Mouse (Mus musculus): ENCODE results near the gene Sfrp4.

DNA sequence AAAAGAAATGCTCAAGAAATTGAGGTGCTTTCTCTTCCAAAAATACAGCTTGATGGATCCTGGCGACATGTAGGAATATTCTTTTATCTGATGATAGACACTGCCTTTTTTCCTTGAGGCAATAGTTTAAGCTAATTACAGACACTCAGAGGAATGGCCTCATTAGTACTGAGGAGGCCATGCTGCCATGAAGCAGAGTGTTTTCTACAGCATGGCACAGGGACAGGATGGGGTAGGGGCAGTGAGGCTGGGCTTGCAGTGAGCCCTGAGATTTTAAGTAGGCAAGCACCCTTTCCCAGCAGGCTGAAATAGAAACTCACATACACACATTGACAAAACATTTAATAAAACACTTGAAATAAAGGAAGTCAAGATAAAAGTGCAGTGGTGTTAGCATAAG, 20.4 kb upstream of the Sfrp4 start:
- TF ChIP-seq CTCF (IDR thresholded peaks at IDR 0.05; ENCODE audit: low read depth) (no peak), EP300 (IDR thresholded peaks at IDR 0.05; ENCODE audit: low read depth) (no peak)

All from heart, postnatal 0 days (tissue).